Mouse (Mus musculus): Measurements from ENCODE around the gene Rnf39. TPM values are rescaled to one million over a fixed set of nuclear protein-coding genes. Genes with fewer than 3 reads are reported as not detected.
A peak's percentile ranks its signal among the peaks of the same experiment; 100 is the strongest.

Rnf39 gene
- total RNA-seq (2014; fragmentation: Nextera tagmentation) (not detected in 2 replicates), total RNA-seq (2017) (not detected in 2 replicates)

GRCm38 (mm10) chr17:36942791-36943471 lies at the start of gene Rnf39:
Rnf39 (plus strand) TSS chr17:36942918.
- ATAC-seq (replicated peaks; ENCODE audit: low FRiP score, low TSS enrichment, poor library complexity, severe bottlenecking) = 0 out of 2 replicates have a peak, but pooled peaks have one; percentile 11

GRCm38 (mm10) chr17:36893387-36893786 lies 49.3 kb upstream of the Rnf39 start:
- ATAC-seq (replicated peaks; ENCODE audit: low FRiP score, low TSS enrichment, poor library complexity, severe bottlenecking) = 0 out of 2 replicates have a peak, but pooled peaks have one; percentile 21

GRCm38 (mm10) chr17:36896583-36896982 lies 46.1 kb upstream of the Rnf39 start:
- ATAC-seq (replicated peaks; ENCODE audit: low FRiP score, low TSS enrichment, poor library complexity, severe bottlenecking) = peak; percentile 52; the same call in 1 of the 2 replicates

GRCm38 (mm10) chr17:36897065-36897464 lies 45.7 kb upstream of the Rnf39 start:
- no peak for ATAC-seq (replicated peaks; ENCODE audit: low FRiP score, low TSS enrichment, poor library complexity, severe bottlenecking)

GRCm38 (mm10) chr17:36897552-36898205 lies 45.0 kb upstream of the Rnf39 start, which contains the start of gene Trim31:
Trim31 (plus strand) TSS chr17:36898118.
- no peak for ATAC-seq (replicated peaks; ENCODE audit: low FRiP score, low TSS enrichment, poor library complexity, severe bottlenecking)

- peak; percentile 52; the same call in 1 of the 2 replicates for ATAC-seq (replicated peaks; ENCODE audit: low FRiP score, low TSS enrichment, poor library complexity, severe bottlenecking)
These were observed 43.3 kb upstream of the Rnf39 start for GRCm38 (mm10) chr17:36899376-36899775.

GRCm38 (mm10) chr17:36900001-36900400 lies 42.7 kb upstream of the Rnf39 start:
- no peak for ATAC-seq (replicated peaks; ENCODE audit: low FRiP score, low TSS enrichment, poor library complexity, severe bottlenecking)

- no peak for ATAC-seq (replicated peaks; ENCODE audit: low FRiP score, low TSS enrichment, poor library complexity, severe bottlenecking)
These were observed 42.0 kb upstream of the Rnf39 start for GRCm38 (mm10) chr17:36900691-36901090.

- ATAC-seq (replicated peaks; ENCODE audit: low FRiP score, low TSS enrichment, poor library complexity, severe bottlenecking) = no peak
These were observed 39.1 kb upstream of the Rnf39 start for GRCm38 (mm10) chr17:36903651-36904050.

- ATAC-seq (replicated peaks; ENCODE audit: low FRiP score, low TSS enrichment, poor library complexity, severe bottlenecking) = no peak
These were observed 34.5 kb upstream of the Rnf39 start for GRCm38 (mm10) chr17:36908235-36908634.

GRCm38 (mm10) chr17:36909802-36910201 lies 32.9 kb upstream of the Rnf39 start:
- no peak for ATAC-seq (replicated peaks; ENCODE audit: low FRiP score, low TSS enrichment, poor library complexity, severe bottlenecking)

GRCm38 (mm10) chr17:36912031-36912430 lies 30.7 kb upstream of the Rnf39 start:
- ATAC-seq (replicated peaks; ENCODE audit: low FRiP score, low TSS enrichment, poor library complexity, severe bottlenecking) = no peak

- ATAC-seq (replicated peaks; ENCODE audit: low FRiP score, low TSS enrichment, poor library complexity, severe bottlenecking) = peak; percentile 77
These were observed 28.6 kb upstream of the Rnf39 start for GRCm38 (mm10) chr17:36914108-36914507.

- ATAC-seq (replicated peaks; ENCODE audit: low FRiP score, low TSS enrichment, poor library complexity, severe bottlenecking) = peak; percentile 58
These were observed 27.6 kb upstream of the Rnf39 start for GRCm38 (mm10) chr17:36915076-36915475.

- no peak for ATAC-seq (replicated peaks; ENCODE audit: low FRiP score, low TSS enrichment, poor library complexity, severe bottlenecking)
These were observed 22.5 kb upstream of the Rnf39 start for GRCm38 (mm10) chr17:36920239-36920638.

GRCm38 (mm10) chr17:36922715-36923114 lies 20.0 kb upstream of the Rnf39 start:
- no peak for ATAC-seq (replicated peaks; ENCODE audit: low FRiP score, low TSS enrichment, poor library complexity, severe bottlenecking)

GRCm38 (mm10) chr17:36923491-36923890 lies 19.2 kb upstream of the Rnf39 start:
- no peak for ATAC-seq (replicated peaks; ENCODE audit: low FRiP score, low TSS enrichment, poor library complexity, severe bottlenecking)

- no peak for ATAC-seq (replicated peaks; ENCODE audit: low FRiP score, low TSS enrichment, poor library complexity, severe bottlenecking)
These were observed 15.1 kb upstream of the Rnf39 start for GRCm38 (mm10) chr17:36927496-36928120.

GRCm38 (mm10) chr17:36929236-36929932 lies 13.3 kb upstream of the Rnf39 start:
- no peak for ATAC-seq (replicated peaks; ENCODE audit: low FRiP score, low TSS enrichment, poor library complexity, severe bottlenecking)

- no peak for ATAC-seq (replicated peaks; ENCODE audit: low FRiP score, low TSS enrichment, poor library complexity, severe bottlenecking)
These were observed 12.5 kb upstream of the Rnf39 start for GRCm38 (mm10) chr17:36930233-36930632.
